Mouse (Mus musculus) small intestine, adult 2 months (tissue): ENCODE results near the gene Yy1.

ENCODE experiments used
- CTCF ChIP-seq: fragments of 200-500 bp; IDR thresholded peaks from 2 replicates; pipeline ENCODE4 v1.5.1; 2012; ENCODE audit warnings: low read depth, mild to moderate bottlenecking, control low read depth, inconsistent platforms, low read length, moderate library complexity, mixed read lengths; ENCODE audit not compliant: insufficient replicate concordance, insufficient read length; ENCODE audit errors: extremely low read depth
- POLR2A ChIP-seq: fragments of 200-500 bp; IDR thresholded peaks from 2 replicates; pipeline ENCODE4 v1.6.1; 2012; ENCODE audit warnings: low read depth, mild to moderate bottlenecking, control low read depth, inconsistent platforms, low read length, moderate library complexity

DNA sequence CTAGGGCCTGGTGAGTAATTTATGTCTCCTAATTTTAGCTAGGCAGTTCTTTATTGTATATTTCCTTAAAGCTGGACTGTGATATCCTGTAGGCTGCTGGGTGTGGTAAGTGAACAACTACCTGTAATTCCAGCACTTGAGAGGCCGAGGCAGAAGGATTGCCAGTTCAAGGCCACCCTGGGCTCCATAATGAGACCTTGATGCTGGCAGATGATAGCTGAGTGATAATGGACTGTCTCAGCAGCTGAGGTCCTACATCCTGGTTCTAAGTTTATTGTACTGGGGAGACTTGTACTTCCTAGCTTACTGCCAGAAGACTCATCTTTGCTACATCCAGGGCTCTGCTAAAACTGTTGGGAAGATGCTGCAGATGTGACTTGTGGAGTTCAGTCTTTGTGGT lies 17.0 kb downstream of the Yy1 start:
- TF ChIP-seq CTCF (no peak), POLR2A (no peak)
